Mouse (Mus musculus) forebrain, embryonic 13.5 days (tissue): ENCODE data around the gene Samd8. TPM values are rescaled to one million over a fixed set of nuclear protein-coding genes. Genes with fewer than 3 reads are reported as not detected.
A peak's percentile ranks its signal among the peaks of the same experiment; 100 is the strongest.

Source experiments
- ATAC-seq: fragments of 200-750 bp; cut with Nextera tagmentation; 2 replicates; pipeline ENCODE4 v1.8.0; 2017
- H3K27ac ChIP-seq: fragments of 300-500 bp; sonication (generic); 2 replicates; pipeline ENCODE4 v1.5.1; 2015; ENCODE audit warnings: inconsistent platforms, mild to moderate bottlenecking, moderate library complexity
- H3K27me3 ChIP-seq: fragments of 300-500 bp; sonication (generic); 2 replicates; pipeline ENCODE4 v1.6.1; 2015; ENCODE audit warnings: mild to moderate bottlenecking, inconsistent platforms
- H3K36me3 ChIP-seq: fragments of 300-500 bp; sonication (generic); 2 replicates; pipeline ENCODE4 v1.6.1; 2015; ENCODE audit warnings: mild to moderate bottlenecking, inconsistent platforms; ENCODE audit not compliant: poor library complexity, severe bottlenecking
- H3K4me1 ChIP-seq: fragments of 300-500 bp; sonication (generic); 2 replicates; pipeline ENCODE4 v1.6.1; 2015; ENCODE audit warnings: inconsistent platforms
- H3K4me2 ChIP-seq: fragments of 300-500 bp; sonication (generic); 2 replicates; pipeline ENCODE4 v1.6.1; 2015; ENCODE audit warnings: inconsistent platforms, mild to moderate bottlenecking, moderate library complexity
- H3K4me3 ChIP-seq: fragments of 300-500 bp; sonication (generic); 2 replicates; pipeline ENCODE4 v1.5.1; 2015; ENCODE audit warnings: mild to moderate bottlenecking, inconsistent platforms
- H3K9ac ChIP-seq: fragments of 300-500 bp; sonication (generic); 2 replicates; pipeline ENCODE4 v1.6.1; 2015; ENCODE audit warnings: mild to moderate bottlenecking, inconsistent platforms
- H3K9me3 ChIP-seq: fragments of 300-500 bp; sonication (generic); replicated peaks from 2 replicates; pipeline ENCODE4 v1.6.1; 2016; ENCODE audit warnings: inconsistent platforms
- WGBS: fragments of 180-500 bp; shearing (Covaris S2); methylation state at CpG from one replicate; pipeline ENCODE4 v1.1.7; 2015; 5-methylcytosine and 5-hydroxymethylcytosine counted together
- polyA plus RNA-seq: library from polyadenylated mRNA; unstranded; fragments of >200 nt; fragmentation: Nextera tagmentation; extraction: Ambion mirVana; gene quantifications from 2 replicates; pipeline ENCODE4 v1.2.1, GENCODE M21; 2015

Samd8 gene
- polyA plus RNA-seq, 1 experiment from 2014 or later, result 17.8 TPM

GRCm38 (mm10) chr14:21748142-21748870 lies 2.0 kb upstream of the Samd8 start:
- no peak for ATAC-seq
- 44% methylated on average over 15 of the region's 15 CpGs for WGBS

GRCm38 (mm10) chr14:21750881-21751542 lies 681 bp downstream of the Samd8 start, which contains the start of gene Dusp13:
Gene Dusp13, minus strand, starts transcription at chr14:21751181.
- Histone ChIP-seq H3K27ac (peak within 1 kb of the TSS; percentile 77), H3K4me2 (peak within 1 kb of the TSS; percentile 76), H3K4me3 (peak within 1 kb of the TSS; percentile 76), H3K9me3 (no peaks in the 10 kb centered on the region), H3K9ac (peak within 1 kb of the TSS; percentile 91), H3K4me1 (peaks cover 27% of the 10 kb centered on the region), H3K36me3 (no peaks in the 10 kb centered on the region), H3K27me3 (no peaks in the 10 kb centered on the region)
- ATAC-seq, result peak; percentile 78
- under 1% methylated on average over 26 of the region's 26 CpGs for WGBS

More at GRCm38 (mm10) chr14:21748142-21748870, 2.0 kb upstream of the Samd8 start:
- H3K4me1 ChIP-seq, result peaks cover 17% of the 10 kb centered on the region
- H3K27ac ChIP-seq, result no peak overlapping the region
- H3K4me2 ChIP-seq, result no peak overlapping the region
- no peaks in the 10 kb centered on the region for H3K9me3 ChIP-seq
- no peaks in the 10 kb centered on the region for H3K27me3 ChIP-seq
- H3K36me3 ChIP-seq, result no peaks in the 10 kb centered on the region
- no peak overlapping the region for H3K4me3 ChIP-seq
- no peak overlapping the region for H3K9ac ChIP-seq

- H3K4me3 ChIP-seq, result no peak overlapping the region; the same call in 1 of the 2 replicates
- ATAC-seq, result no peak
- no peaks in the 10 kb centered on the region for H3K27me3 ChIP-seq
- H3K9ac ChIP-seq, result no peak overlapping the region
- H3K9me3 ChIP-seq, result no peaks in the 10 kb centered on the region
- WGBS, result 94% methylated on average over 3 of the region's 3 CpGs
- H3K4me2 ChIP-seq, result peak overlapping the region; percentile 76
- peaks cover 27% of the 10 kb centered on the region for H3K4me1 ChIP-seq
- H3K36me3 ChIP-seq, result no peaks in the 10 kb centered on the region
- no peak overlapping the region for H3K27ac ChIP-seq
These were observed 2.1 kb downstream of the Samd8 start for GRCm38 (mm10) chr14:21752411-21752810.

- Histone ChIP-seq H3K4me3 (no peak overlapping the region), H3K27me3 (no peaks in the 10 kb centered on the region), H3K4me1 (peaks cover 28% of the 10 kb centered on the region), H3K9ac (no peak overlapping the region), H3K27ac (no peak overlapping the region), H3K4me2 (no peak overlapping the region), H3K9me3 (no peaks in the 10 kb centered on the region), H3K36me3 (no peaks in the 10 kb centered on the region)
- ATAC-seq, result no peak
- 87% methylated on average over 4 of the region's 4 CpGs for WGBS
These were observed 3.0 kb downstream of the Samd8 start for GRCm38 (mm10) chr14:21753367-21753766.

- Histone ChIP-seq H3K4me3 (no peak overlapping the region), H3K27me3 (no peaks in the 10 kb centered on the region), H3K4me1 (peaks cover 13% of the 10 kb centered on the region; the same call in 1 of the 2 replicates), H3K4me2 (no peak overlapping the region), H3K9ac (no peak overlapping the region), H3K27ac (no peak overlapping the region; the same call in 1 of the 2 replicates), H3K9me3 (no peaks in the 10 kb centered on the region), H3K36me3 (no peaks in the 10 kb centered on the region)
- ATAC-seq, result no peak
- 89% methylated on average over 9 of the region's 9 CpGs for WGBS
These were observed 11.2 kb downstream of the Samd8 start for GRCm38 (mm10) chr14:21761560-21761959.

GRCm38 (mm10) chr14:21763736-21764135 lies 13.4 kb downstream of the Samd8 start:
- Histone ChIP-seq H3K4me1 (peaks cover 23% of the 10 kb centered on the region), H3K4me3 (no peak overlapping the region), H3K27ac (no peak overlapping the region), H3K27me3 (no peaks in the 10 kb centered on the region), H3K4me2 (no peak overlapping the region), H3K9me3 (no peaks in the 10 kb centered on the region), H3K9ac (no peak overlapping the region), H3K36me3 (no peaks in the 10 kb centered on the region)
- 96% methylated on average over 3 of the region's 3 CpGs for WGBS
- ATAC-seq, result no peak

- WGBS, result 79% methylated on average over 6 of the region's 6 CpGs
- peaks cover 29% of the 10 kb centered on the region for H3K4me1 ChIP-seq
- H3K27me3 ChIP-seq, result no peaks in the 10 kb centered on the region
- no peak overlapping the region for H3K4me3 ChIP-seq
- no peak overlapping the region for H3K27ac ChIP-seq
- no peaks in the 10 kb centered on the region for H3K9me3 ChIP-seq
- no peak overlapping the region for H3K9ac ChIP-seq
- no peaks in the 10 kb centered on the region for H3K36me3 ChIP-seq
- H3K4me2 ChIP-seq, result no peak overlapping the region
- no peak for ATAC-seq
These were observed 14.3 kb downstream of the Samd8 start for GRCm38 (mm10) chr14:21764646-21765045.

- Histone ChIP-seq H3K4me1 (peaks cover 29% of the 10 kb centered on the region), H3K4me2 (no peak overlapping the region), H3K27ac (no peak overlapping the region), H3K27me3 (no peaks in the 10 kb centered on the region), H3K9me3 (no peaks in the 10 kb centered on the region), H3K4me3 (no peak overlapping the region), H3K36me3 (no peaks in the 10 kb centered on the region), H3K9ac (no peak overlapping the region)
- ATAC-seq, result no peak
- 79% methylated on average over 7 of the region's 7 CpGs for WGBS
These were observed 15.5 kb downstream of the Samd8 start for GRCm38 (mm10) chr14:21765754-21766397.

- no peak overlapping the region for H3K9ac ChIP-seq
- no peaks in the 10 kb centered on the region for H3K9me3 ChIP-seq
- ATAC-seq, result no peak
- 93% methylated on average over 6 of the region's 6 CpGs for WGBS
- peaks cover 29% of the 10 kb centered on the region for H3K4me1 ChIP-seq
- H3K27me3 ChIP-seq, result no peaks in the 10 kb centered on the region
- H3K36me3 ChIP-seq, result no peaks in the 10 kb centered on the region
- H3K4me2 ChIP-seq, result no peak overlapping the region
- no peak overlapping the region for H3K27ac ChIP-seq
- no peak overlapping the region for H3K4me3 ChIP-seq
These were observed 16.1 kb downstream of the Samd8 start for GRCm38 (mm10) chr14:21766398-21766958.

- H3K4me2 ChIP-seq, result no peak overlapping the region
- no peak overlapping the region for H3K4me3 ChIP-seq
- peaks cover 18% of the 10 kb centered on the region for H3K4me1 ChIP-seq
- H3K27ac ChIP-seq, result no peak overlapping the region
- no peaks in the 10 kb centered on the region for H3K27me3 ChIP-seq
- no peak for ATAC-seq
- 75% methylated on average over 11 of the region's 11 CpGs for WGBS
- H3K9ac ChIP-seq, result no peak overlapping the region
- H3K9me3 ChIP-seq, result no peaks in the 10 kb centered on the region
- peaks cover 13% of the 10 kb centered on the region for H3K36me3 ChIP-seq
These were observed 22.4 kb downstream of the Samd8 start for GRCm38 (mm10) chr14:21772506-21773281.

GRCm38 (mm10) chr14:21773946-21774345 lies 23.6 kb downstream of the Samd8 start:
- no peak overlapping the region for H3K9ac ChIP-seq
- peaks cover 7% of the 10 kb centered on the region for H3K4me1 ChIP-seq
- no peak overlapping the region for H3K4me3 ChIP-seq
- H3K36me3 ChIP-seq, result peaks cover 19% of the 10 kb centered on the region
- H3K27me3 ChIP-seq, result no peaks in the 10 kb centered on the region
- H3K4me2 ChIP-seq, result no peak overlapping the region
- no peak for ATAC-seq
- 58% methylated on average over 2 of the region's 2 CpGs for WGBS
- no peaks in the 10 kb centered on the region for H3K9me3 ChIP-seq
- no peak overlapping the region for H3K27ac ChIP-seq
